Mouse (Mus musculus): ENCODE results near the gene Urb1. TPM values are rescaled to one million over a fixed set of nuclear protein-coding genes. Genes with fewer than 3 reads are reported as not detected.

Gene Urb1
- polyA plus RNA-seq, 1 experiment, result 0.95 TPM

GRCm38 (mm10) chr16:90724051-90724450, 86.2 kb downstream of the Urb1 start:
- Histone ChIP-seq H3K36me3 (replicated peaks; ENCODE audit: low read length) (peaks cover 64% of the 10 kb centered on the region), H3K4me1 (peaks cover 35% of the 10 kb centered on the region), H3K9me3 (peaks cover 1% of the 10 kb centered on the region; the same call in 1 of the 2 replicates), H3K4me3 (replicated peaks) (no peak overlapping the region), H3K27me3 (replicated peaks) (no peaks in the 10 kb centered on the region)
- no peak for TF ChIP-seq FLI1 (IDR thresholded peaks at IDR 0.05; ENCODE audit: low read length)
- TF ChIP-seq GATA1 (IDR thresholded peaks at IDR 0.05; ENCODE audit: borderline replicate concordance, low read length), result no peak

DNA sequence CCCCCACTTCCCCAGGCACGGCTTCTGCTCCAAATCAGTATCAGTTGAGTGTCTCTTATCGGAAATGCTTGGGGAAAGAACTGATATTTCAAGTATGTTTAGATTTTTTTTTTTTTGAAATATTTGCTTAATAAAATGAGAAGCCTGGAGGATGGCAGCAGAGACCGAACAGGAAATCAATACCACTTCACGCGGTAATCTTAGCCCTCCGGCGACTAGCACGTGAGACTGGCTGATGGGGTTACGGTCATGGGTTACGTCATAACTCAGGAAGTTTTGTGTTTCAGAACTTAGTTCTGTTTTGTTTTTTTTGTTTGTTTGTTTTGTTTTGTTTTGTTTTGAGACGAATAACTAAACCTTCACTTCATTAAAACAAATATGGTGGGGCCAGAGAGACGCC, 99.9 kb downstream of the Urb1 start:
- Histone ChIP-seq H3K36me3 (replicated peaks; ENCODE audit: low read length) (no peaks in the 10 kb centered on the region), H3K27me3 (replicated peaks) (peaks cover 32% of the 10 kb centered on the region), H3K4me1 (peaks cover 15% of the 10 kb centered on the region), H3K9me3 (peaks cover 20% of the 10 kb centered on the region), H3K4me3 (replicated peaks) (no peak overlapping the region)
- TF ChIP-seq FLI1 (IDR thresholded peaks at IDR 0.05; ENCODE audit: low read length), result no peak
- no peak for TF ChIP-seq GATA1 (IDR thresholded peaks at IDR 0.05; ENCODE audit: borderline replicate concordance, low read length)

- peaks cover 15% of the 10 kb centered on the region for H3K4me1 ChIP-seq
- H3K36me3 ChIP-seq (replicated peaks; ENCODE audit: low read length), result no peaks in the 10 kb centered on the region
- peaks cover 24% of the 10 kb centered on the region for H3K9me3 ChIP-seq
- TF ChIP-seq GATA1 (IDR thresholded peaks at IDR 0.05; ENCODE audit: borderline replicate concordance, low read length) (no peak), FLI1 (IDR thresholded peaks at IDR 0.05; ENCODE audit: low read length) (no peak)
- no peak overlapping the region for H3K4me3 ChIP-seq (replicated peaks)
- H3K27me3 ChIP-seq (replicated peaks), result peaks cover 33% of the 10 kb centered on the region
Measured at GRCm38 (mm10) chr16:90709711-90710289, 100.4 kb downstream of the Urb1 start.

DNA sequence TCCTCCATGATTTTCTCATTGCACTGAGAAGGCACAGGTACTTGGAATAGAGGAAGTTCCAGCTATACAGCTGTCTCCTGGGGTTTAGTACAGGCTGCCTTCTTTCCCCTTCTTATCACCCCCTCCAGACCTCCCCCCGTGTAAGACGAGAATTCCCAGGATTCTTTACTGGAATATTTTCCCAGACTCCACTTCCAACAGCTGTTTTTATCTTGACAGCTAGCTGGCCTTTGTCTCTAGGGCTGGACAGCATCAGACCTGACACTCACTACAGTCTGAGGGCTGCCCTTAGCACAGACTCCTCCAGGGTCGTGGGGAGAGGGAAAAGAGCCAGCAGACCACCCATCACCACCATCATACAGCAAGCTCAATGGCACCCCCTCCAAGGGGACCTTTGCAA, 103.9 kb downstream of the Urb1 start:
- H3K27me3 ChIP-seq (replicated peaks), result peaks cover 26% of the 10 kb centered on the region
- TF ChIP-seq FLI1 (IDR thresholded peaks at IDR 0.05; ENCODE audit: low read length) (no peak), GATA1 (IDR thresholded peaks at IDR 0.05; ENCODE audit: borderline replicate concordance, low read length) (no peak)

GRCm38 (mm10) chr16:90704161-90704825, 105.9 kb downstream of the Urb1 start:
- H3K27me3 ChIP-seq (replicated peaks), result peaks cover 19% of the 10 kb centered on the region
- no peak overlapping the region for H3K4me3 ChIP-seq (replicated peaks)
- no peaks in the 10 kb centered on the region for H3K36me3 ChIP-seq (replicated peaks; ENCODE audit: low read length)
- no peaks in the 10 kb centered on the region for H3K4me1 ChIP-seq
- TF ChIP-seq GATA1 (IDR thresholded peaks at IDR 0.05; ENCODE audit: borderline replicate concordance, low read length), result no peak
- no peak for TF ChIP-seq FLI1 (IDR thresholded peaks at IDR 0.05; ENCODE audit: low read length)
- peaks cover 45% of the 10 kb centered on the region for H3K9me3 ChIP-seq

More for the DNA sequence above, 103.9 kb downstream of the Urb1 start:
- Histone ChIP-seq H3K9me3 (peaks cover 45% of the 10 kb centered on the region), H3K36me3 (replicated peaks; ENCODE audit: low read length) (no peaks in the 10 kb centered on the region), H3K4me1 (0 out of 2 replicates have a peak, but pooled peaks cover under 1% of the 10 kb centered on the region), H3K4me3 (replicated peaks) (no peak overlapping the region)

DNA sequence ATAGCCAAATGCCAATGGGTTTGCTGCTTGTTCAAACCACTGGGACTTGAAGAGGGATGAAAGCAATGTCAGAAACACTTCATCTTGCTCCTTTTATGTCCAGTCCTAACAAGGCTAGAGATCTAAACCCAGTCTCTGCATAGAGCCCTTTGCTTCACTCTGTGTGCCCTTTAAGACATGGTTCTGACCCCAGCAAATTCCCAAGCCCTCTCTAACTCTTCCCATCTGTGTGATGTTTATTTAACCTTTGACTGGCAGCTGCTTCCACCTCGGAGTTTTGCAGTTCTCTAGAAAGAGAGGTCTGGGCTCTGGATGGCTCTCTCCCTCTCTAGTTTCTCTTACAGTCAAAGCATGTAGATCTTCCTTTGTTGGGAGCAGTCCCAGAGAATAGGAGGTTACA, 106.6 kb downstream of the Urb1 start:
- H3K36me3 ChIP-seq (replicated peaks; ENCODE audit: low read length), result no peaks in the 10 kb centered on the region
- peaks cover 16% of the 10 kb centered on the region for H3K27me3 ChIP-seq (replicated peaks)
- TF ChIP-seq FLI1 (IDR thresholded peaks at IDR 0.05; ENCODE audit: low read length) (no peak), GATA1 (IDR thresholded peaks at IDR 0.05; ENCODE audit: borderline replicate concordance, low read length) (no peak)
- no peaks in the 10 kb centered on the region for H3K4me1 ChIP-seq
- H3K9me3 ChIP-seq, result peaks cover 47% of the 10 kb centered on the region
- H3K4me3 ChIP-seq (replicated peaks), result no peak overlapping the region

DNA sequence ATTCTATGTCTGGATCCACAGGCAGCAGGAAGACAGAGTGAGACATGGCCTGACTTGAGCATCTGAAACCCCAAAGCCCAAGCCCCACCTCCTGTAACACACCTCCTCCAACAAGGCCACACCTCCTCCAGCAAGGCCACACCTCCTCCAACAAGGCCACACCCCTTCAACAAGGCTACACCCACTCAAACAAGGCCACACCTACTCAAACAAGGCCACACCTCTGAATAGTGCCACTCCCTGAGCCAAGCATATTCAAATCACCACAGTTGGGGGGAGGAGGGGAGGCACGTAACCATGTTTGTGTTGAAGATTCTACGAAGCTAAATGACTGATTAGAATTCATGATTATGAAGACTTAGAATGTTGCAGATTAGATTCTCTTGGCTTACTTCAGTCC, 108.7 kb downstream of the Urb1 start:
- TF ChIP-seq FLI1 (IDR thresholded peaks at IDR 0.05; ENCODE audit: low read length), result no peak
- TF ChIP-seq GATA1 (IDR thresholded peaks at IDR 0.05; ENCODE audit: borderline replicate concordance, low read length), result no peak
- H3K36me3 ChIP-seq (replicated peaks; ENCODE audit: low read length), result no peaks in the 10 kb centered on the region
- H3K4me3 ChIP-seq (replicated peaks), result no peak overlapping the region
- H3K27me3 ChIP-seq (replicated peaks), result peaks cover 8% of the 10 kb centered on the region
- peaks cover 46% of the 10 kb centered on the region for H3K9me3 ChIP-seq
- no peaks in the 10 kb centered on the region for H3K4me1 ChIP-seq

Other genes starting within 250 kb of the Urb1 start
- gene Mis18a, start 83.0 kb downstream of the Urb1 start, polyA plus RNA-seq (2012; ENCODE audit: insufficient read depth, low replicate concordance), result 7.9 and 18.8 TPM in 2 replicates
- gene Mrap, start 72.2 kb downstream of the Urb1 start, polyA plus RNA-seq (2012; ENCODE audit: insufficient read depth, low replicate concordance), result 3.3 TPM in 1 of 2 replicates, not detected in the other
- not detected in 2 replicates for gene Eva1c, start 16.3 kb upstream of the Urb1 start, polyA plus RNA-seq (2012; ENCODE audit: insufficient read depth, low replicate concordance)
- gene Cfap298, start 124.7 kb upstream of the Urb1 start, polyA plus RNA-seq (2012; ENCODE audit: insufficient read depth, low replicate concordance), result 10.7 and 33.7 TPM in 2 replicates
- 4.5 and 14.4 TPM in 2 replicates for gene Synj1, start 200.9 kb upstream of the Urb1 start, polyA plus RNA-seq (2012; ENCODE audit: insufficient read depth, low replicate concordance)
- gene Paxbp1, start 234.1 kb upstream of the Urb1 start, polyA plus RNA-seq (2012; ENCODE audit: insufficient read depth, low replicate concordance), result 2.0 and 4.8 TPM in 2 replicates

All from megakaryocyte, embryonic 14.5 days (primary cell).